Mouse (Mus musculus): ENCODE measurements around the gene Map6.

Map6 gene

DNA sequence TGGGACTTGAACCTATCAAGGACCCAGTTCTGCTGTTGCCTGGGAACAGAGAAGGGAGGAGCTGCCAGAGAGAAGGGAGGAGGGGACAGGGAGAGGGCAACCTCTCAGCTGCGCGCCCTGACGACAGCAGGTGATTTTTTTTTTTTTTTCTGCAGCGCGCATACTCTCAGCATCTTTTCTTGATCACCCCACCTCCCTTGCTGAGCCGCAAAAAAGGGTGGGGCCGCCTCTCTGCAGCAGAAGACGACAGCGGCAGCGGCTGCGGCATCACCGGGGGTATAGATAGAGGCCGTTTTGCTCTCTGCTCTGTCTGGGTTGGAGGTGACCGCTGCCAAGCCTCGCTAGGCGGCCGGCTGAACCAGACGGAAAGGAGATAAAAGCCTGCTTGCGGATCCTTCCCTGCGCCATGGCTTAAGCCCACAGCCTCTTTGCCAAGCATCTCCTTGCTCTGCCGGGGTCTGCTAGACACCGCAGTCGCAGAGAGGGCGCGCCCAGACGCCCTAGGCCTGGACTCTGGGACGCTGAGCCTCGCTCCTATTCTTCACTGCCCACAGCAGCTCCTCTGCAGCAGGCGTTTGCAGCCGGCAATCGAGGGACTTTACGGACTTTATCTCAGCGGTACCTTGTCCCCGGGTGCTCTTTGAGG is at the start of gene Map6:
Map6 (plus strand) TSS at position 197 of the 646 bp plus-strand sequence.
- DNase-seq (ENCODE audit: low spot score in 2 of 2) = peak; percentile 69 to 71

DNA sequence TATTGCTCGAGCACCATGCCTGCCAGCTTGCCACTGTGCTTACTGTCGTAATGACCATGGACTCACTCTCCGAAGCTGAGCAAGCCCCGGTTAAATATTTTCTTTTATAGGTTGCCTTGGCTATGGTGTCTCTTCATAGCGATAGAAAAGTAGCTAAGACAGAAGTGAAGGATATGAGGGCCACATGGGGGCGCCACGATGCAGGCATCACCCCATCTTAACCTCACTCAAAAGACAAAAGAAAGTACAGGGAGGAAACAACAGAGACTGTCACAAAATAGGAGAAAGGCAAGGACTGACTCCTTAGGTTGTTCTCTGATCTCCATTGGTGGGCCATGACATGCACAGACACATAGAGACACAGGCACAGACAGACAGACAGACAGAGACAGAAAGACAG is 43.0 kb upstream of the Map6 start:
- no peak for DNase-seq (ENCODE audit: low spot score in 2 of 2)

DNA sequence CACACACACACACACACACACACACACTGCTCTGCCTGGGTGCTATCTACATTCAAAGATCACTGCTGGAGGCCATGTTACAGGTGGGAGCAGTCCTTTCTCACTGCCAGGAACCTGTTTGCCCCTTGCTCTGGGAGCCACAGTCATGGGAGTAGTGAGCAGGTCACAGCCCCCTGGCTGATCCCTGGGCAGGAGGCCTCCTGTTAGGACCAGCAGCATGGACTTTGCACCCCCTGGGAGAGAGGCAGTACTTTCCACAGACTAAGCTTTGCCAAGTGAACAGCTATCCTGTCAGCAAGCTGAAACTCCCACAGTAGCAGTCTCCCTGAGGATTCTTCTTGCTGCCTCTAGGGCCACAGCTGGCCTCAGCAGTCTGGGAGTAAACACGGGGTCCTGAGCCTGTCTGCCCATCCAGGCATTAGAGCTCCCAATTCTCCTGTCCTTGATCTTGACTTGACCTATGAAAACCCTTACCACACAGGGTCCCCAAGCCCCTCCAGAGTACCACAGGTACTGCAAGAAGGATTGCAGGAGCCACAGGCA is 42.5 kb upstream of the Map6 start:
- no peak for DNase-seq (ENCODE audit: low spot score in 2 of 2)

DNA sequence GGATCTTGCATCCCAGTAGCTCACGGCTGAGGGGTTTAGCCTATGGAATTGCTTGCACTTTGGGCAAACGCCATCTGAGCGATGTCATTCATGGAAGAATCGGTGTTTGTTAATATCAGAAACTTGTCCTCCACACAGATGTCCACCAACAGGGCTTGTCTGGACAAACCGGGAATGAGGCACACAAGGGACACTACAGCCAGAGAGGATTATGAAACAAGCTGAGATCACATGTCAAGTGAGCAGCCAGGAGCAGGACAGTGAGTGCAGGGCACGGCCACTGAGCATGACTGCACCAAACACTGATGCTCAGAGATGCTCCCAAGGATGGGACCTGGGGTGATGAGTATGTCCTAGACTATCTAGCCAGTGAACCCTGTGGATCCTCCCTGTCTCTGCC is 41.8 kb upstream of the Map6 start:
- no peak for DNase-seq (ENCODE audit: low spot score in 2 of 2)

DNA sequence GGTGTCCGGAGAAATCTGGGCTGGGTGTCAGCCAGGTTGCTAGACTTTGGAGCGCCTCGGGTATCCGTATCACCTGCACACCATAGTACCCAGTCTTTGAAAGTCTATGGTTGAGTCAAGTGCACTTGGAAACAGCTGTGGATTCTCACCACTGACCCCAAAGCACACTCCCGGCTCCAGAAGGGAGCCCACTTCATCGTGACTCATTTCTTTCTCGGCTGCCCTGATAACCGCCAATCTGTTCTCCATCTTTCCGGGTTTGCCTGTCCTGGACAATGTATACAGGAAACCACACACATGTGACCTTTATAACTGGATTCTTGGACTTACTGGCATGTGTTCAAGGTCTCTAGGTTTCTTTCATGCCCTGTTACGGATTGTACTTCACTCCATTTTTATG is 40.6 kb upstream of the Map6 start:
- no peak for DNase-seq (ENCODE audit: low spot score in 2 of 2)

DNA sequence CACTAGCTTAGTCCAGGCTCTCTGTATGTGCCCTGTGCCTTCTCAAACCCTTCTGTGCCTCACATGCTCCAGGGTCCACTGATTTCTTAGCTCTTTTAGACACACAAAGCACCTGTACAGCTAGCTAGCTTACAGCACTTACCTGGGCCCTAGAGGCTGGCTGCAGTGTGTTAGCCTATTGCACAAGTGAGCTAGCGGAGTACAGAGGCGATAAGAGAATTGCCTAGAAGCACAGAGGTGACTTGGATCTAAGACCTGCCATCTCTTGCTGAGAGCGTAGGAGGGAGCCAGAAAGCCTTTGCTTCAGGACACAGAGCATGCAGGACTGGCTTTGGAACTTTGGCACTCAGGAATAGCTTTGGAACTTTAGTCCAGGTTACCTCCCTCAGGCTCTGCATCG is 40.0 kb upstream of the Map6 start:
- DNase-seq (ENCODE audit: low spot score in 2 of 2) = no peak

DNA sequence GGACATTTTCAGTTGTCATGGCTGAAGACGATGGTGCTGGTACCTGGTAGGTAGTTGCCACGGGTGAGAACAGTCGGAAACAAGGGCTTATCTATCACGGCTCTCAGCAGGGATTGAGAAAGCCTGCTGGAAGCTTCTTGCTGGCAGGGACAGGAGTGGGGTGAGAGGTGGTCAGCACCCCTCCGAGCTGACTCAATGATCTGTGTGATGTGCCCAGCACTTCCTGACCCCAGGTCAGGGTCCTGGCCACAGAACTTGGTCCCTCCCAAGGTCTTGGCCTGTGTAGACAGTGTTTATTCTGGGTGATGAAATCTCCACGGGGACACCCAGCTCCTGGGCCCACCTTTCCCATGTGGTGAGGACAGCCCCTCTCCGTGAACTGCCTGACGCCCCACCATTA is 38.4 kb upstream of the Map6 start:
- no peak for DNase-seq (ENCODE audit: low spot score in 2 of 2)

DNA sequence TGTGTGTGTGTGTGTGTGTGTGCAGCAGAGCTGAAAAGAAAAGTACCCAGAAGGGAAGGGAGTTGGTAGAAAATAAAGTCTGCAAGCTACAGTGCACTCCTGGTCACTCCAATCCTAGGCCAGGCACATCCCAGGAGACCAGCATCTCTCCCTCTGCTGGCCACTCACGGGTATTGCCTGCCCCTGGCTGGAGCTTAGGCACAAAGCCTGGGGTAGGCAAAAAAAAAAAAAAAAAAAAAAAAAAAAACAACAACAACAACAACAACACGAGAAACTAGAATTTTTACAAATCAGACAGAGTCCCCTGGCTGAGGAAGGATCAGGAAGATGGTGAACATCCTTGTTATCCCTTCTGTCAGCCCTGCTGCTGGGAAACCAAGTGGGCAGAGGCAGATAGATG is 37.8 kb upstream of the Map6 start:
- no peak for DNase-seq (ENCODE audit: low spot score in 2 of 2)

DNA sequence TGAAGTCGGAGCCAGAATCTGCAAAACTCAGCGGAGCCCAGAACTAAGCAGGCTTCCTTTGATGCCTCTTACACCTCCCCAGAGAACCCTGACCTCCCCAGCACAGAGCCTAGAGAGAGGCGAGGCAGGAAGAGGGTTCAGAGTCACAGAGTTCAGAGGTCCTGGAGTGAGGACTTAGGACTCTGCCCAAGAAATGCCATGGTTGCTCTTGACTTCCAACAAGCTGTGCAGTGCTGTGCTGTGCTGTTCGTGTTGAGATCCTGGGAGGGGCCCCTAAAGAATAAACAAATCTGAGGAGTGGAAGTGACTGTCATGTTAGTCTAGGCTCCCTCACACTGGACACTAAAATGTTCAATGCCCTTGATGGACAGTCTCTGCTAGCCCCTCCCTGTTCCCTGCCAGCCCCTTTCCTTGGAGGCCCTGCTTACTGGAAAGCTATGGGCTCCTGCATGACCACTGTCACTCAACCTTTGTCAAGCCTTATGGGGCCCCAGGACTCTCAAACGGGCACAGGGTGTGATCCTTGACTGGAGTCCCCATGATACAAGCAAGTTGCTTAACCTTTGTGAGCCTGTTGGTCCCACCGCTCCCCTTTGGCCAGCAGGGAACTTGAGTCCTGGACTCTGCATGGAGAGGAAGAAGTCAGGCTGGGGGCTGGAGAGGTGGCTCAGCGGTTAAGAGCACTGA is 37.0 kb upstream of the Map6 start:
- DNase-seq (ENCODE audit: low spot score in 2 of 2) = no peak

DNA sequence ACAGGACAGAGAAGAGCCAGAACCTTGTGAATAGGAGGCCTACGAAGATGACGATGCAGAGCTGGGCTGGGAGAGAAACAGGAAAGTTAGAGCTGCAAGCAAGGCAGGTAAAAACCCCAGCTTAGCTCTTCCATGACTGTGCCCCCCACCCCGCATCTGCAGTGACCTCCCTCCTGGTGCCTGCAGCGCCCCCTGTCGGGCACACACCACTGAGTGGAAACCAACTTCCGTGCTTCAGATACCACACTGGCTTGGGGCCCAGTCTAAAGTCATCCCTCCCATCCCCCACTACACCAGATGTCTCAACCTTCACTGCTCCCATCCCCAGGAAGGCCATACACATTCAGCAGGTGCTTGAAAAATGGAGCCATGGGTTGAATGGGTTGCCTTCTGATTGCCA is 34.7 kb upstream of the Map6 start:
- no peak for DNase-seq (ENCODE audit: low spot score in 2 of 2)

DNA sequence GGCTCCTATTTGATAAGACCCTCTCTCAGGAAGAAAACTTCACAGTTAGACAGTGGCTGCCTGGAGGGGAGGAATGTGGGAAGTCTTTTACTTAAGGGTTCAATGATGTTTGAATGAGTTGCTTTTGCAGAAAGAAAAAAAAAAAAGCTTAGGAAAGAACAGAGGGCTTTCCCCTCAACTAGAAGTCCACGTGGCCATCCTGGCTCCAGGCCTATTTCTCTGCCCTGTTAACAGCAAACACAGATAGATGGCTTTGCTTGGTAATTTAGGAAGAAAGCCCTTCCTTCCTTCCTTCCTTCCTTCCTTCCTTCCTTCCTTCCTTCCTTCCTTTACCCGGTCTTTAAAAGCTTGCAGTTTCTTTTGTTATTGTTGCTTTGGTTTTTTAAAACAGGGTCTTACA is 32.3 kb upstream of the Map6 start:
- no peak for DNase-seq (ENCODE audit: low spot score in 2 of 2)

DNA sequence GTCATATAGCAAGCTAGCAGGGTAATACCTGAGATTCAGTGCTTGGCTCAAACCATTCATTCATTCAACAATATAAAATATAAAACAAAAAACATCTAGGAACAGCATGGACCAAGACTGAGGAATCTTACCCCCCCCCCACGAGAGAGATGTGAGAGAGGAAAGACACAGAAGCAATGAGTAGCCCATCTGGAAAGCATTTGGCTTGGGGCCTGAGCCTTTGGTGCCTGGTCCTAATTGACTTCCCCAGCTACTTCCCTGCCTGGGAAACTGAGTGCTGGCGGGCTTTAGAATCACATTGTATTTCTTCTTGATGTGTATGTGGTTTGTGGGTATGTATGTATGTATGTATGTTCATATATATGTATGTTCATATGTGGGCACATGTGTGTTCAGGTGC is 31.6 kb upstream of the Map6 start:
- DNase-seq (ENCODE audit: low spot score in 2 of 2) = no peak

DNA sequence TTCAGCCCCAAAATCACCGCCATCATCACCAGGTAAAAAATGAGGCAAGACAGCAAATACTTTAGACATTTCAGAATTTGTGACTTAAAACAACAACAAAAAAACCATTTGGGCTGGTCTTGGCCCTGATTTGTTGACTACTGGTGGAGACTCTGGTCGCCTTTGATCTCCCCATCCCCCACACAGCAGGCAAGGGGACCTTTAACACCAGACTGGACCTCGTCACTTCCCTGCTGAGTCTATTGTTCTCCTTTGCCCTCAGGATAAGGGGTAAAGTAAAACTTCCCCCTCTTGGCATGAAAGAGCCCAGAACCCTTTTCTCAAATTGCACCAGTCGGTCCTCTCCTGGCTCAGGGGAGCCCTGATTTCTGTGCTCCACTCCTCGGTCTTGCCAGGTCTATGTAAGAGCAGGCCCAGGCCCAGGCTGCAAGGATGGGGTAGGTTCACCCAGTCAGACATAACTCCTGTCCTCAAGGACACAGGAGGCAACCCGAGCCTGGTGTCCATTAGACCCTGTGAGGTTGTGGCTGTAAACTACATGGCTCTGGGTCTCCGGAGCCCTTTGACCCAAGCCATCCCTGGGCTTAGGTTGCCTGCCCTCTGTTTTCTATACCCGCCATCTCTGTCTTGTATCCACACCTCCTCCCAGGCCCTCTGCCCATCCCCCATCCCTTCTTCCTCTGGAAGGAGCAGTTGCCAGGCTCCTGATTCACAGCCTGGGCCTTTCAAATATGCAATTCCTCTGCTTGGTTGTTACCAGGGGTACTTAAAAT is 30.2 kb upstream of the Map6 start:
- DNase-seq (ENCODE audit: low spot score in 2 of 2) = no peak

DNA sequence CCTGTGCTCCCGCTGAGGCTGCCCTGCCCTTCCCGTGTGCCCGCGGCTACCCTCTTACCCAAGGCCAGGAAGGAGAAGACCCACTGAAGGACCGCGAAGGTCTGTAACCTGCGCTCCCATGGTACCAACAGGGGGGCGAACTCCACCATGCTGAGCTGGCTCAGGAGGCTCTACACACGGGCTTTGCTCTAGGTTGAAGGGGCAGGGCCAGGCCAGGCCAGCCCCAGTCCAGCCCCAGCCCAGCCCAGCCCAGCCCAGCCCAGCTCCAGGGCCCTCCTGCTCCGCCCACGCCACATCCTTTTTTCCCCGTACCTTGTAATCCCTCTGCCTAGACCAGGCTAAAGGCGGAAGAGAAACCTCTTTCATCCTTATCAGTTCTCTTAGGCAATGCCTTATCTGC is 28.8 kb upstream of the Map6 start, which contains the start of gene Mogat2:
Mogat2 (minus strand) TSS at position 203 of the 400 bp plus-strand sequence.
- DNase-seq (ENCODE audit: low spot score in 2 of 2) = no peak

DNA sequence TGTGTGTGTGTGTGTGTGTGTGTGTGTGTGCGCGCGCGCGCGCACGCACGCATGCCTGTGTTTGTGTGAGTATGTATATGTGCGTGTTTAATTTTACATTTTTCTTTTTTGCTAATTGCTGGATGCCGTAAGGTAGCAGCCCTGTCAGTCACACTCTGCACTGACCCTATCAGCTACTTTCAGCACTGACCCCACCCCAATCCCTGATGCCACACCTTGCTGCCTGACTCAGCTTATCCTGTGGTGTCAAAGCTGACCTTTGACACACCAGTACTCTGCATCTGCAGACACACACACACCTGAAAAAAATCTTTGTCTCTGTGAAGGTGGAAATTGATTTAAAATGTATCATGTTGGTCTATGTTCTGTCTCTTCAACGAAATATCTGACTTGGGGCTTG is 25.1 kb upstream of the Map6 start:
- DNase-seq (ENCODE audit: low spot score in 2 of 2) = no peak

DNA sequence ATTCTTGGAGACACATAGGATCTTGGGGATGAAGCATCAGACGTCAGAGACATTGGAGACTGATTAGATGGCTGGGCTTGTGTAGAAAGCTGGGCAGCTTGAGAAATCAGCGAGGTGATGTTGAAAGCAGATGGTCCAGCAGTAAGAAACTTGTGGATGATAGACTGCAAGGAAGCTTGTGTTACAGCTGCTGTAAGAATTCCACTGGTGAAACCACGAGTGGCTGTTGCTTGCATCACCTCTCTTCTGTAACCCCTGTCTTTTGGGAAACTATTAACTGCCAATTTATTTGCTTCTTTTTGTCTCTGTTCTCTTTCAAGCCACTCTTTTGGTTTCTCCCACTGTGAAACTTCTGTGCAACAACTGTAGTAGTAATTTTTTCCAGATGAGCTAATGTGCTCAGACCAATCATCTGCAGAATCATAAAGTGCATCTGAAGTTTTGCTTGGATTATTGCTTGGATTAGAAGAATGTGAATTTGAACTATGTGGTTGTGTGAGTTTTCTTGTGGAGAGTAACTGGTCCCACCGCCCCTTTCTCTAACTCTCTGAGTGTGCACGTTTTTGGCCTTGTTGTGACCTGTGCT is 19.0 kb upstream of the Map6 start:
- DNase-seq (ENCODE audit: low spot score in 2 of 2) = no peak

DNA sequence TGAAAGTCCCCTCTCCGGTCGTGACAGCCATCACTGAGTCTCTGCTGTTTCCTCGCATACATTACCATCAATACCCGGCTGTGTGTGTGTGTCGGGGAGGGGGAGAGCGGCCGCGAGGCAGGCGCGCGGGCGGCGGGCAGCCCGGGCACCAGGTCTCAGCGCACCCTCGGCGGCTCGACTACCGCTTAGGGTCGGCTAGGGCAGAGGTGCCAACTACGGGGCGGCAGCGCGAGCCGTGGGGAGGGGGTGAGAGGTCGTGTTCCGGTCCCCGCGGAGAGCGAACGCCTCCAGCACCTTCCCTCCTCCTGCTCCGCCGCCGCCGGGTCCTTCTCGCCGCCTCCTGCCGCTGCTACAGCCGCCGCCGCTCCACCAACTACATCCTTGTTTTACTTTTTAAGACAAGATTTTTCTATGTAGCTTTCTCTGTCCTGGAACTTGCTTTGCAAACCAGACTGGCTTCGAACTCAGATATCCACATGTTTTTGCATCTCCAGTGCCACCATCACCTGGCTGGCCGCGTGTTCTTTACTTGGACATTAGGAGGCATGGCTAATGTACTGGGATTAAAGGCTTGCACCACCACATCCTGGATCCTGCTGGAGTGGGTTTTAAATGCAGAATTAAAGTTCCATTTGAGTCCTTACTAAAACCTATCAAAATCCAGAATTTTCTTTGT is 18.2 kb upstream of the Map6 start:
- DNase-seq (ENCODE audit: low spot score in 2 of 2) = no peak

DNA sequence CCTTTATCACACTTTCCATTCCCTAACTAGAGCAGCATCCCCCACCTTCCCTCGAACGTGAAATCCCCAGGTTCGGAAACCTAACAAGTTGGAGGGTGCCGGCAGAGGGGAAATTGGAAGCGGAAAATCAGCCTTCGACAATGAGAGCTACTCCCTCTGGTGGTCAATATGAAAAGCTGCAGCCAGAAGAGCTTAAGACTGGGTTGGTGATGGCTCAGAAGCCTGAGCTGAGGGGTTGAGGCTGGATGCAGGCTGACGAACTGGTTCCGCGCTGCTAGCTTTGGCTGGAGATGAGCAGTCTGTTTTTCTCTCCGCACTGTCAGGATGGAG is 17.7 kb upstream of the Map6 start:
- DNase-seq (ENCODE audit: low spot score in 2 of 2) = peak in 1 of 2 experiments; percentile 48

DNA sequence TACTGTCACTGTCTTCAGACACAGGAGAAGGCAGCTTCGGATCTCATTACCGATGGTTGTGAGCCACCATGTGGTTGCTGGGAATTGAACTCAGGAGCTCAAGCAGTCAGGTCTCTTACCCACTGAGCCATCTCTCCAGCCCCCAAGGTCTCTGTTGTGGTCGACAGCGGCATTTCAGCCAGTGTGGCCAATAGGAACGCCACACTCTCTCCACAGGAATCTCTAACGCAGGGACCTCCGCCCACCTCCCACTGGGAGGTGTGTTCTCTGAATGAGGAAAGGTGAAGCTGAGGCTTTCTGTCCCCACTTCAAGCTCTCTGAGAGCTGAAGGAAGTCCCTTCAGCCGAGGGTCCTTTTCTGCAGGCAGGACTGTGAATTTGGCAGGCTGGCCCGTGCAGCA is 16.9 kb upstream of the Map6 start:
- no peak for DNase-seq (ENCODE audit: low spot score in 2 of 2)

DNA sequence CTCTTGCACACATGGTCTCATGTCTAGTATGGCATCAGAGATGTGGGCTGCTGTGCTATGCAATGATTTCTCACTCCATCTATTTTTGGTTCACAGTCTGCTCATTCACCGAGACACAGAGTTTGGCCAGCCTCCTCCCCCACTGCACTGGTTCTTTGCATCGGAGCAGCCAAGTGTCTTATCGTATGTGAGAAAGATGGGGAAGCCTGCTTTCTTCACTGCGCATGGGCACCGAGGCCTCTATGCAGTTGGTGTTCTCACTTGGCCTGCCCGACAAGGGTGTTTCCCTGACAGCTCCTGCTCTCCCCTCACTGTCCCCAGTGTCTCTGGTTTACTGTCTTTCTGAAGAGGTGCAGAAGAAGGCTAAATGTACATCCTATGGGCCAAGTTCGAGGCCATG is 12.2 kb upstream of the Map6 start:
- peak; percentile 46 to 68 for DNase-seq (ENCODE audit: low spot score in 2 of 2)

DNA sequence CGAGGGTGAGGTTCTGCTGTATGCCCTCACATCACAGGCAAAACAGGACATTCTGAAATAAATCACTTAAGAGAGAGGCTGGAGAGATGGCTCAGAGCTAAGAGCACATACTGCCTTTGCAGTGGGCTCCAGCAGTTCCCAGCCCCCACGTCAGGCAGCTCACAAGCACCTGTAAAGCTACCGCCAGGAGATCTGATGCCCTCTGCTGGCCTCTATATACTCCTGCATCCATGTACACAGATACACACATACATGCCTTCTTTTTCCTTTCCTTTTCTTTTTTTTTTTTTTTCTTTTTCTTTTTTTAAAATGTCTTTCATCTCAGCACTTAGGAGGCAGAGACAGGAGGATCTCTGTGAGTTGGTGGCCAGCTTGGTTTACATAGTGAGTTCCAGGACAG is 5.3 kb upstream of the Map6 start:
- DNase-seq (ENCODE audit: low spot score in 2 of 2) = no peak

DNA sequence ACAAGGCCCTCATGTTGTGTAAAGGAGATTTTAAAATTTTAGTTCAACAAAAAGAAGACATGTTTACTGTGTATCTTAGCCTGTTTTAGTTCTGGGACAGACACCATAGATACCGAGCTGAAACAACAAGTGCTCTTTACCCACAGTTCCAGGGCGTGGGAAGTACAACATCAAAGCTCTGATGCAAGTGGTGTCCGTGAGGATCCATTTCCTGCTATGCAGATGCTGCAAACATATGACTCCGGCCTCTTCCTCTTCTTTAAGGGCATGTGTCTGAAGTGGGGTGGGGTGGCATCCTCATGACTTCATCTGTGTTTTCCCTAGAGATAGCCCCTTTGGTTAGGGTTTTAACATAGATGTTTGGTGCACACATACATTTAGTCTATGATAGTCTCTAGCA is 3.7 kb upstream of the Map6 start:
- DNase-seq (ENCODE audit: low spot score in 2 of 2) = no peak

All from frontal cortex, postnatal 14 days (tissue).